Mouse (Mus musculus) thymus, adult 2 months (tissue): ENCODE data around the gene Slc7a14.

Experiments
- CTCF ChIP-seq: fragments of 200-500 bp; IDR thresholded peaks from 2 replicates; pipeline ENCODE4 v1.5.1; 2012; ENCODE audit warnings: mild to moderate bottlenecking, control low read depth, low read length, moderate library complexity, borderline replicate concordance; ENCODE audit not compliant: control insufficient read depth, poor library complexity, insufficient read depth; ENCODE audit errors: extremely low read depth
- POLR2A ChIP-seq: fragments of 200-500 bp; IDR thresholded peaks from 2 replicates; pipeline ENCODE4 v1.6.1; 2012; ENCODE audit warnings: mild to moderate bottlenecking, low read length, control low read depth, moderate library complexity; ENCODE audit not compliant: control insufficient read depth, poor library complexity, insufficient read depth; ENCODE audit errors: extremely low read depth

- TF ChIP-seq CTCF: no peak
- TF ChIP-seq POLR2A: no peak
These were observed 726 bp downstream of the Slc7a14 start for GRCm38 (mm10) chr3:31309371-31309933.
